Mouse (Mus musculus) heart, adult 2 months (tissue): ENCODE measurements at regions not wholly inside any gene's neighbourhood (a gene's known extent, or its start where the extent isn't known, plus 50 kb on each side); places are given as distances from the start of the nearest gene placed in this dataset.

ENCODE experiments used
- CTCF ChIP-seq: fragments of 200-600 bp; IDR thresholded peaks from 2 replicates; pipeline ENCODE4 v1.8.1; 2022; ENCODE audit warnings: antibody characterized with exemption, mild to moderate bottlenecking, moderate library complexity
- POLR2A ChIP-seq: fragments of 200-500 bp; IDR thresholded peaks from 2 replicates; pipeline ENCODE4 v1.6.1; 2011; ENCODE audit warnings: mild to moderate bottlenecking, low read depth, low read length, control low read depth; ENCODE audit not compliant: insufficient read depth

DNA sequence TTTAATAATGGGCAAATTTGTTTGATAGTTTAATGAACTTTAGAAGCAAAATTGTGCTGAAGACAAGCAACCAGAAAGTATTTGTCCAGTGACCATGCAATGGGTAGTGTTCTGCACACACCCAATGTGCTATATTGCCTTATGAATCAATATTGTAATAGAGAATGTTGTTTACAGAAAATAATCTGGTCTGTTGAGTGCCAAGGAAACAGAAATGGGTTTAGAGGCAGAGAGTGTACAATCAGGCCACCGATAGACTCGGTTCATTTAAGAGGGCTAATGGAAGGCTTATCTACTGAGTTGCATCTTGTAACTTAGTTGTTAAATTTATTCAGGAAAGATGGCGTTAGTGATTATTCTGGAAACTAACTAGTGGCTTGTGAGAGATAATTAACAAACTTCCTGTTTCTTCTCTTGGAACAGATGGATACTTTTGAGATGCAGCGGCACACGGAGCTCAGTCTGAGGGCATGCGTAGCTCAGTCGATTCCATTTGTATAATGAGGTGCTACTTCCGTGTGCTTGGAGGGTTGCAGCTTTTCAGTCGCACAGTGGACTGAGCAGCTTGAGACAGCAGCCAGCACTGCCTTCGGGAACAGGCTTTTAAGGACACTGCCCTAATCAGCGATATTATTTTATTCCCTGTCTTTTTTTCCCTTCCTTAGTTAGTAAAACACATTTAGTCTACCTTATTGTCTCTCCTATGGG is 171.6 kb upstream of the Pkn2 start:
- TF ChIP-seq POLR2A = no peak
- TF ChIP-seq CTCF = no peak
